Mouse (Mus musculus) retina, adult 2 months (tissue): ENCODE results near the gene Sin3b.

Experiments
- DNase-seq: peaks from one replicate; pipeline ENCODE4 v3.0.0-alpha.2; 2012; ENCODE audit warnings: low read depth, low spot score

Gene Sin3b

DNA sequence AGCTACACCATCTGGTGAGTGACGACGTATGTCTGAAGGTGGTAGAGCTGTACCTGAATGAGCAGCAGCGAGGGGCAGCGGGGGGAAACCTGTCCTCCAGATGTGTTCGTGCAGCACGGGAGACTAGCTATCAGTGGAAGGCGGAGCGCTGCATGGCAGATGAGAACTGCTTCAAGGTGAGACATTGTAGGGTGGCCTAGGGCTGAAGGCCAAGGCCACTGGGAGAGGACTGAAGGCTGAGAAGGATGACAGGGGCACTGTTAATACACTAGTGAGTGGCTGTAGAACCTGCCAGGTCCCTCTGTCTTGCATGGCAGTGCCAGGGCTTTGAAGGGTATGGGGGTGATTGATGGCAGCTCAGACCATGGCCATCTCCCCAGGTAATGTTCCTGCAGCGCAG lies 30.1 kb downstream of the Sin3b start:
- no peak for DNase-seq

GRCm38 (mm10) chr8:72753781-72754180 lies 30.7 kb downstream of the Sin3b start:
- DNase-seq: no peak

- no peak for DNase-seq
Observed at GRCm38 (mm10) chr8:72756031-72756430, 32.9 kb downstream of the Sin3b start.

DNA sequence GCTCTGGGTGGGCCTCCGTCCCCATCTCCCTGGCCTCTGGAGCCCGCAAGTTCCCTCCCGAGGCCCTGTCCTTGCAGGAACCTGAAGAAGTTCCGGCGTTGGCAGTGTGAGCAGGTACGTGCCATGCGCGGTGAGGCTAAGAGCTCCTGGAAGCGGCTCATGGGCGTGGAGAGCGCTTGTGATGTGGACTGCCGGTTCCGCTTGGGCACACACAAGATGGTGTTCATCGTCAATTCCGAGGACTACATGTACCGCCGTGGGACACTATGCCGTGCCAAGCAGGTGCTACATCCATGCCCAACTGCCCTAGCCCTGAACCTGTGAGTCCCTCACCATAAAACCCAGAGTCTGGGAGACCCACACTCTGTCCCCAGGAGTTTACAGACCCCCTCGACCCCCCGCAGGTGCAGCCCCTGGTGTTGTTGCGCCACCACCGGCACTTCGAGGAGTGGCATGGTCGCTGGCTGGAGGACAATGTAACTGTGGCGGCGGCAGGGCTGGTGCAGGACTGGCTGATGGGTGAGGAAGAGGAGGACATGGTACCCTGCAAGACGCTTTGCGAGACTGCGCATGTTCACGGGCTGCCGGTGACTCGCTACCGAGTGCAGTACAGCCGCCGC lies 33.8 kb downstream of the Sin3b start:
- no peak for DNase-seq

DNA sequence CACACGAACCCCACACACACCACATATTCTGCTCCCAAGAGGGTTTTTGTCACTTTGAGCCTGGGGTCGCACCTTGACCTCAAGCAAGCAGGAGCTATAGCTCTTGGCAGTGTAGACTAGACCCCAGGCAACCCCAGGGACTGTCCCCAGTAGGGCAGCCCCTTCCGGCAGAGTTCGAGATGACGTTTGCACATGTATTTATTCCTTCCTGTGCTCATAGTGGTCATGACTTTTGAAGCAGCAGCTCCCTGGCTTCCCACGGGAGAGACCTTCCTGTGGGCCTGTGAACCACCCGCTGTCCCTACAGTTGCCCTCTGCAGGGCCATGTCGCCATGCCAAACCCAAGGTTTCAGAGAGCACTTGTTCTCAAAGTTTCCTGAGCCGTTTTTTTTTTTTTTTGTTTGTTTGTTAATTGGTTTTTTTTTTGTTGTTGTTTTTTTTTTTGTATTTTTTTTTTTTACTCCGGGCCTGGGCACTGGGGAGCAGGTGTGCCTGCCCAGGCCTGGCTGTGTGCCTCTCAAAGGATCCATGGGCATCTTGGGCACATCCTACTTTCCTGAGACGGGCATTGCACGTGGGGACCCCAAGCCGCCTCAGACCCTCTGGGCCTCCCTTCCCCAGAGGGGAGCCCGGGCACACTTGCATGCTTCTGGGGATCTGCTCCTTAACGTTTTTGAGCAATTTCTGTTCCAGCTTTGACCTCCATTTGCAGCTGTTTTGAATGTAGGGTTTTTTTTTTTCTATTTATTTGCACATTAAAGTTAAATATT lies 34.5 kb downstream of the Sin3b start:
- no peak for DNase-seq

GRCm38 (mm10) chr8:72758310-72758709 lies 35.2 kb downstream of the Sin3b start:
- DNase-seq: no peak

- DNase-seq: no peak
Observed at GRCm38 (mm10) chr8:72760216-72760615, 37.1 kb downstream of the Sin3b start.

- DNase-seq: no peak
Observed at GRCm38 (mm10) chr8:72761322-72762051, 38.4 kb downstream of the Sin3b start, which contains the start of gene F2rl3. Gene F2rl3, plus strand, starts transcription at chr8:72761880.

GRCm38 (mm10) chr8:72762306-72762705 lies 39.2 kb downstream of the Sin3b start:
- no peak for DNase-seq

DNA sequence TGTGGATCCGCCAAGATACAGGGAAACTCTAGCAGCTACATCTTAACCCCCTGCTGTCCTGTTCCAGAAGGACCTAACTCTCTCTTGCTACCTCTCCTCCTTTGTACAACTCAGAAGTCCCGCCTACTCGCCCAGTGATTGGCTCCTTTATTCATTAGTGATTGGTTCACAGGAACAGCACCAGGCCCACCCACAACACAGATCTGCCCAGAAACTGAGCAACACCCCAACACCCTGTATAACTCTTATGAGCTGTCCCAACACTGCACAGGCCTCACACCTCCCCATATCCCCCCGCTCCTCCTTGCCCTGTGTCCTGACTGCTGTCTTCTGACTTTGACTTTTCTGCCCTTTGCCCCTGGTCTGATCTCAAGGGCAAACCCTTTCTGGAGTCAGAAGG lies 42.6 kb downstream of the Sin3b start:
- DNase-seq: no peak

GRCm38 (mm10) chr8:72766777-72767176 lies 43.7 kb downstream of the Sin3b start:
- no peak for DNase-seq

DNA sequence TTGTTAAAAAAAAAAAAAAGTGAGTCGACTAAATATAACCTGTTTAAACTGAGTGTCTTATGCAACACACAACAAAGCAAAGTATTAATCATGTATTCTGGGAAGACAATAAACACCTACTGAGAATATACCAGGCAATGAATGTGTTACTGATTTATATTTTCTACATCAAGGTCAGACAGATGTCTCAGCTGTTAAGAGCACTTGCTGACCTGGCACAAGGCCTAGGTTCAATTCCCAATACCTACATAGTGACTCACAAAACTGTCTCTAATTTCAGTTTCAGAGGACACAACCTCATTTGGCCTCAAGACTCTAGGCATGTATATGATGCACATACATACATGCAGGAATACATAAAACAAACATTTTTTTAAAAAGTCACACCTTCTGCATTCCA lies 54.7 kb downstream of the Sin3b start:
- DNase-seq: no peak

DNA sequence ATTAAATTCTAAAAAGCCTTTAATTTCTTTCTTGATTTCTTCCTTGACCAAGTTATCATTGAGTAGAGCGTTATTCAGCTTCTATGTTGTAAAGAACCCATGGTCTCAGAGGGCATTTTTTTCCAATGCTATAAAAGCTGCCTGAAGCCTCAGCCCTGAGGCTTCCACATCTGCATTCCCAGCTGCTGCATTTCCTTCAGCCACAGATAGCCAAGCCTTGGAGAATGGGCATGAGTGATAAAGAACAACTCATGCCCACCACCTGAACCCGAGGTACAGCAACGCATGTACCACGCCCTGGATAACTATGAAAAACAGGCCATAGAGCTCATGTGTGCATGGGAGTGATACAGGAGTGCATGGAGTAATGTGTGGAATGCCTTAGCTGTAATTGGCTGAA lies 57.6 kb downstream of the Sin3b start:
- DNase-seq: no peak

GRCm38 (mm10) chr8:72801583-72801982 lies 78.5 kb downstream of the Sin3b start:
- DNase-seq: no peak
